Mouse (Mus musculus): ENCODE data around the gene Ceacam20.
"Not testable (repeated sequence)": the region's sequence is repeated elsewhere in the genome, so short reads cannot be mapped to it uniquely, and the experiment has no call there.

The Ceacam20 gene

DNA sequence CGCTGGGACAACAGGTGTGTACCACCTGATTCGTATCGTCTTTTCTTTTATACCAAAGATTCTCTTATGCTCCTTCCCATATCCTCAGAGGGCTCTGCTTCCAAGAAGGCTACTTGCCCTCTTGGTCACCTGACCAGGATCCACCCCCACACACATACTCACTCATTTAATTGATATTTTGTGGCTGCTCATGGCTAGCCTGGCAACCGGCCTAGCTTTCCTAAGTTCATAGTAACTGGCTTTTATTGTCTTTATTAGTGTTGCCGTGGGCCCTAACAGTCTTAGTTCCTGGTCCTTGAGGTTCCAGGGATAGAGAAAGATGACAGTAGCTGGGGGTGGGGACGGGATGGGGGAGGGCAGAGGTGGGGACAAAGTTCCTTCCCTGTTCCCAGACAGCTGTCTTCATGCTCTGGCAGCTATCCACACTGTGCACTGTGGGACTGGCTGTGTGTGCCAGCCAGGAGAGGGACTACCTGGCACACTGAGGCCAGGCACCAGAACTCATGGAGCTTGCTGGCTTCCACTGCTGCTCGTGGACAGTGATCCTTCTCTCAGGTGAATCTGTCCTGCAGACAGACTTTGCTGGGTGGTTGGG, at the start of gene Ceacam20:
Gene Ceacam20 (plus strand): TSS at position 428 of the 595 bp plus-strand sequence.
- no peak for DNase-seq (ENCODE audit: low spot score)

DNA sequence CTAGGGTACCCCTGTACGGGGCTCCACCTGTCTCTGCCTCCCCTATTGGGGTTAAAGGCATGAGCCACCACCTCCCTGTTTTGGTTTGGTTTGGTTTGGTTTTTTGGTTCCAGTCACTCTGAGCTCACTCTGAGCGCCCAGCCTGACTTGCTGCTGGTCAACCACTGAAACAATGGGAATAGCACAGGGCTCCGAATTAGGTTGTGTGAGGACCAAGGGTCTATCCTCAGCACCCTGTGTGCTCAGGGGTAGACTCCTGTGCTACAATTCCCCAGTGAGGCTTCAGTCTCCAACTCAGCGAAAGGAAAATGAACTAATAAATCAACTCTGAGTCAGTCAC, 45.1 kb upstream of the Ceacam20 start:
- DNase-seq (ENCODE audit: low spot score) = no peak

DNA sequence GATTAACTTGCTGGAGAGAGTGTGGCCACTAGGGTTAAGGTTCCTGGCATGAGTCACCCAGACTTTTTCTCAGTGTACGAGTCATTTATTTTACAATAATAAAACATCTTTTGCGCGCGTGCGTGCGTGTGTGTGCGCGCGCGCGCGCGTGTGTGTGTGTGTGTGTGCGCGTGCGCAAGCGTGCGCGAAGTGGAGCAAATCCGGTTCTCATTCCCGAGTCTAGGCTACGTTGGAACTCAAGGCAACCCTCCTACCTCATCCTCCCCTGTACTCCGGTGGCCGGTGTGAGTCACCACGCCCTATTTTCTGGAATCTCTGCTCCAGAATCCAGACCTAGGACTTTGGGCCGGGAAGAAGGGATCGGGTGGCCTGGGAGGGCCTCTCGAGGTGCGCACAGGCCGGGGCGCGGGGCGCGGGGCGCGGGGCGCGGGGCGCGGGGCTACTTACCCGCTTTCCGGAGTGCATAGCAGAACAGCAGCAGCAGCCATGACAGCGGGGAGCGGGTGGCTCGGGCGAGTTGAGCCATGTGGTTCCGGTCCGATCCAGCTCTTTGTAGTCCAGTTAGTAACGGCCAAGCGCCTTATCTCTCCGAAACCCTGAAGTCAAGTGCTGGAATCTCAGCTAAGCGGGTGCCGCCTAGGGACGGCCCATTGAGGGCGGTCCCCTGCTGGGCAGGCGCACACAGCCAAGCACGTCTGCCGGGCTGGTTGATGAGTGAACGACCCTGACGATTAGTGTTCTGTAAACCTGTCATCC, 44.5 kb upstream of the Ceacam20 start, which contains the start of gene Pvr:
Gene Pvr (minus strand): TSS at position 655 of the 756 bp plus-strand sequence.
- DNase-seq (ENCODE audit: low spot score) = no peak

DNA sequence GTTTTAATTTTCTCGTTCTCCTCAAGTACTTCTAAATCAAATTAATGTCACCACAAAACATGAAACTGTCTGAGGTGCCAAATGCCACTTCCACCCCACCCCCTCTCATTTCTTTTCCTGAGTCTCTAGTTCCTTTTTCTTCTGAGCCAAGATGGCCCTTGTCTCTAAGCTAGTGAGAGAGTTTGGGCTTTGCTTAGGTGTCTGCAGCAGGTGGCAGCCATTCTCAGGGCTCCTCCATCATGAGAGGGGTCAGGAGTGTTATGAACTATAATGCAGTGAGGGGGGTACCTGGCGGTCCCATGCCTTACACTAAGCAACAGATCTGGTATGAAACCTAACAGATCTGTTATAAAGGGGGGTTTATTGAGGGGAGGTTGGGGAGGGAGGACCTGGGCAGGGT, 41.9 kb upstream of the Ceacam20 start:
- no peak for DNase-seq (ENCODE audit: low spot score)

DNA sequence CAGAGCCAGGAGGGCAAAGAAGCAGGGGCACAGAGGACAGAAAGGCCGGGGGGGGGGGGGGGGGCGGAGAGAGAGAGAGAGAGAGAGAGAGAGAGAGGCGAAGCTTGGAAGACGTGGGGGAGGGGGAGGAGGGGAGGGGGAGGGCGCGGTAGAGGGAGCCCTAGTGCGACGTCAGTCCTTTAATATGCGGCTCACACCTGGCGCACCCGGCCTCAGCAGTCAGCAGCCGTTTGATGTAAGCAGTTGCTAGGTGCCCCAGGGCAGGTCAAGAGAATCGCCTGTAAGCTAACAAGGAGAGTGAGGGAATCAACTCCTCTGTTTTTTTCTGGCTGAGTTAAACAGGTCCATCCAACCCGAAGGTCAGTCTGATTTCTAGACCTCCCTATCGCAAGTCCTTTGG, 41.4 kb upstream of the Ceacam20 start:
- DNase-seq (ENCODE audit: low spot score) = no peak

DNA sequence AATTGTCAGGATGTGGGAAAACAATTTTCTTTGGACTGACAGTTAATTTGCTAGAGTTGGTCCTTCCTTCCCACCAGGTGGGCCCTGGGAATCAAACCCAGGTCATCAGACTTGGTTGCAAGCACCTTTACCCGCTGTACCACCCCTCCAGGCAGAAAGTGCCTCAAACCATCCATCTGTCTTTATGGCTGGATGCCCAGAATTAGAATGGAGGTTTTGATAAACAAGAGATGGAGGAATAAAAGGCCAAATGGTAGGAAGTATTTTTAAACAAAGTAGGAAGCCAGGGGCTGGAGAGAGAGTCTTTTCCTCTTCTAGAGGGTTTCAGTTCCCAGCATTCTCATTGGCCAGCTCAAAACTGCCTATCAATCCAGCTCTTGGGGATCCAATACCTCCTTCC, 39.8 kb upstream of the Ceacam20 start:
- no peak for DNase-seq (ENCODE audit: low spot score)

DNA sequence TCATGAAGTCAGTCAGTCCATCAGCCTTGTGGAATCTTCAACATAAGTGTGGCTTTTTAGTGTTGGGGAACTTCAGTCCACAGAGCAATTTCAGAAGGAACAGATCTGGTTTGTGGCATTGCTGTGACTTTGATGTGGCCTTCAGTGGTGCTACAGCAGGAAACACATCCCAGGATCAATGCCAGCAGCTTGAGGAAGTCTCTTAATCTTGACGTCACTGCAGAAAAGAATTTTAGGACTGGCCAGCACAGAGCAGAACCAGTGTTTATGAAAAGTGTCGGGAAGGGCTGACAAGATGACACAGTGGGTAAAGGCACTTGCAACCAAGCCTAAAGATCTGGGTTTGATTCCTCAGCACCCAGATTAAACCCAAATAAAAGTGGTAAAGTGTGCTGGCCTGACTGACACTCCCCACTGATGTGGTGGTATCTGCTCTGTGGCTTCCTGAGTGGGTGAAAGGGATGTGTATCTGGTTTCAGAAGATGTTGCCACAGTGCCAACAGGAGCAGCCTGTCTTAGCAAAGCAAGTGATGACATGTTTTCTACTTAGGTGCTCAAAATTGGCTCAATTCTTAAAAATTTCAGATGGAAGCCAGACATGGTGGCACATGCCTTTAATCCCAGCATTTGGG, 38.2 kb upstream of the Ceacam20 start:
- no peak for DNase-seq (ENCODE audit: low spot score)

DNA sequence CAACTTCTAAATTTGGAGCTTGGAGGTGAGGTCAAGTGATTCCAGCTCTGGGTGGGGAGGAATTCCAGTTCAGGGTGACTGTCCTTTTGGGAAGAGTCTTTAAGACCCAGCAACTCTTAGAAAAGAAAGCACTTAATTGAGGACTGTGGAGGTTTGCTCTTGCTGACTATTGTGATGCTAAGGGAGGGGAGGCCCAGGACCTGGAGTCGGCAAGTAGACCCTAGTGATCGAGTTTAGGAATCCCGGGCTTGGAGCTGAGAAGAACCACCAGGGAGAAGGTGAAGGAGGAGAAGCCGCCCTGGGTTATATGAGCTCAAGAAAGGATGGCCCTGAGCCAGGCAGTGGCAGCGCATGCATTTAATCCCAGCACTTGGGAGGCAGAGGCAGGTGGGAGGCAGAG, 36.7 kb upstream of the Ceacam20 start:
- no peak for DNase-seq (ENCODE audit: low spot score)

DNA sequence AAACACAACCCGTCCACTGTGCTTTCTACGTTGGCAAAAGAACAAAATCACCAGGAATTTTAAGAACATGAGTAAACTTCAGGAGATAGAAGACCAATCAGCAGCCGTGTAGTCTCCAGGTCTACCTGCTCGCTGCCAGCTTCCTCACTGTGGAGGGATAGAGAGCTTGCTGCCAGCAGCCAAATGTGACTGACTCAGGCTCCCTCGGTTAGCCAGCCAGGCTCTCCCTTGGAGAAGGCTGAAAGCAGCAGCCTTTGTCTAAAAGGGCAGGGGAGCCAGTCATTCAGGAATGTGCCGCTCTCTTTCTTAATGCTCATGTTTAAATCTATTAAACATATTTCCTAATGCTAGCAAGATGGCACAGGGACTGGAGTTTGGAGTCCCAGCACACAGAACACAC, 34.7 kb upstream of the Ceacam20 start:
- not testable (repeated sequence) for DNase-seq (ENCODE audit: low spot score)

DNA sequence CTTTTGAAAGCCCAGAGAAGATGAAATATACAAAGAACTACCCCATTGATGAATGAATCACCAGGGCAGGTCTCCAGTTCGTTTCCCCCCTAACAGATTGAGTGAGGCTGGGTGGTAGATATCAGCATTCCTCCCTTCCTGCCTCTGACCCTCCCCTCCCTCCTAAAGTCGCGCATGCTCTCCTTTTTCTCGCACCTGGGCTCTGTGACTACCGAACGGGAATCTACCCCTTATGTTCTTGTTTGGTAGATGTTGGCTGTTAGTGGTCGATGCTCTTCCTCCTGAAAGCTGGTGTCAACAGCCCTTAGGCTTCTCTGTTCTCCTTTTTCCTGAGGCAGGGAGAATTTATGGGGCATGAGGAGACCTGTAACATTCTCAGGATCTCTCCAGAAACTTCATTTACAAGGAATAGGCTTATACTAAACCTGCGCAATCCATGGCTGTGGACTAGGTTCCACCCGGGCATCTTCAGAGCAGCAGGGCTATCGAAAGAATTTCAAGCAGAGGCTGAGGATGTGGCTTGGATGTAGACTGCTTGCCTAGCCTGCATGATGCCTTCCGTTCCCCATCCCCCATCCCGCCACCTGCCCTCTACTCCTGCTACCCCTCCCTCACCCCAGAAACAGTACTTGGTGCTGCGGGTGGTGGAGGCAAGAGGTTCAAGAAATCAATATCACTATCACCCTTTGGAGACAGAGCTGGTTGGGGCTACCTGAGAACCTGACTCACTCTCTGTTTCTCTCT, 32.9 kb upstream of the Ceacam20 start:
- no peak for DNase-seq (ENCODE audit: low spot score)

DNA sequence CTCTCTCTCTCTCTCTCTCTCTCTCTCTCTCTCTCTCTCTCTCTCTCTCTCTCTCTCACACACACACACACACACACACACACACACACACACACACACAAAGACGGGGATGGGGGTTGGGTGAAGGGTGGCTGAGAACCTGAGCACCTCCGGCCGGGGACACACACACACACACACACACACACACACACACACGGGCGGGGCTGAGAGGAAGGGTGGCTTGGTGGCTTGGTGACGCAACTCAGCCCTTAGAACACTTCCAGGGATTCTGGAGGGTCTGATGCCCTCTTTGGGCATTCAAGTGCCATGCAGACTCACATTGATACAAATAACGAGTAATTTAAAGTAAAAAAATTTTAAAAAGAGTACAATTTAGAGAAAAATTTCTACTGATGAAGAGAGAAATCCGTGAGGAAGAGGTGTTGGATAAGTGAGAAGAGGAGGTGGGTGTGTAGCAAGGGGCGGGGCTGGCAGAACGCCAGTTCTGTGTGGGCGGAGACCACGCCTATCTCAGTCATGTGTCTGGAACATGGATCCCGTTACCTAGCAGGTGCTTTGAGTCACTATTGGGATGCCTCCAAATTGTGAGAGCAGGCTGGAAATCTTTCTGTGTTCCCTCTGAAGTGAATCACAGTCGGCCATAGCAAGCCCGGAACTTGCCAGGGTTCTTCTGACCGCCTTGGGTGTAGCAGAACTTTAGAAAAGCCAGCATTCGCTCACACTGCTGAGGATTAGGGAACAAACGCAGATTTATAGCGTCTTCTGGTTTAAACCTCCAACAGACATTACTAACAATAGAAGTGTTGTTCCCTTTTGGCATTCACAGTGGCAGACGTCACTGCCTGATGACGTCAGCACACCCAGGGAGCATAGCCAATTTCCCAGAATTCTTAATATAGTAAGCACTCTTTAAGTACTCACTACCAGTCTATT, 32.1 kb upstream of the Ceacam20 start:
- DNase-seq (ENCODE audit: low spot score) = no peak

DNA sequence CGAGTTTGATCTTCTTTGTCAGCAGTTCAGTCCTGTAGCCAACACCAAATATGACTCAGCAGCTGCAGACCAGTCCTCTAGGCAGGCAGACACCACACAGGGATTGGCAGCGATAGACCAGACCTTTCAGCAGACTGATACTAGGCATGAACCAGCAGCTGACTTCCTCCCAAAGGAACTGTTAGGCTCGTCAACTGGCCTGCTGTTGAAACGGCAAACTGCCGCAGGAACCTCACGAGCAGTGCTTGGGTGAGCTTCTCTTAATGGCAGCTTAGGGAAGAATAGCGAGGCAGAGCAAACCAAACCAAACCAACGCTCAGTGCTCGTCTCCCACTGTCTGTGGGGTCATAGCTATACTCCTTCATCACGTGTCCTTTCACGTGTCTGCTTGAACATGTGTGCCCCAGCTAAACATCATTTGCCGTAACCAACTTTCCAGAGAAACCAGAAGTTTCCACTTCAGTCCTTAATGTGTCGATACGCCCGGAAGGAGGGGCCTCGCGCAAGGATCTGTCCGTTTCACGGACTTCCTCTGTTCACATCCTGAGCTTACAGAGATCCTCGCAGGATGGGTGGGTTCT, 30.0 kb upstream of the Ceacam20 start:
- DNase-seq (ENCODE audit: low spot score) = no peak

DNA sequence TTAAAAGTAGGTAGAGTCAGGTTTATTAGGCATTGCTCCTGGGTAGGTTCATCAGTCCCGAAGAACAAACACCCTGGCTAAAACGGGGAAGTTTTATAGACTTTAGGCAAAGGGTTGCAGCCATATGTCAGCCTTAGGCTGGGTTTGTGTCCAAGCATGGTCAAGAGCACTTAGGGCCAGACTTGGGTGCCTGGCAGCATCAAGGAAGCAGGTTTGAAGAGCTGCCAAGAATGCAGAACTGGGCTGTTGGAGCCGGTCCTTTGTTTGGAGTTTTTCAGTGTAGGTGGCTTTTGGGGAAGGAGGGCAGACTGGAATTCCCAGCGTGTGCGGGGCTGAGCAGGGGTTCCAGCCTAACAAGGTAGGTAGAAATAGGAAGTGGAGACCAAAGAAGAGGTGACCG, 29.3 kb upstream of the Ceacam20 start:
- no peak for DNase-seq (ENCODE audit: low spot score)

DNA sequence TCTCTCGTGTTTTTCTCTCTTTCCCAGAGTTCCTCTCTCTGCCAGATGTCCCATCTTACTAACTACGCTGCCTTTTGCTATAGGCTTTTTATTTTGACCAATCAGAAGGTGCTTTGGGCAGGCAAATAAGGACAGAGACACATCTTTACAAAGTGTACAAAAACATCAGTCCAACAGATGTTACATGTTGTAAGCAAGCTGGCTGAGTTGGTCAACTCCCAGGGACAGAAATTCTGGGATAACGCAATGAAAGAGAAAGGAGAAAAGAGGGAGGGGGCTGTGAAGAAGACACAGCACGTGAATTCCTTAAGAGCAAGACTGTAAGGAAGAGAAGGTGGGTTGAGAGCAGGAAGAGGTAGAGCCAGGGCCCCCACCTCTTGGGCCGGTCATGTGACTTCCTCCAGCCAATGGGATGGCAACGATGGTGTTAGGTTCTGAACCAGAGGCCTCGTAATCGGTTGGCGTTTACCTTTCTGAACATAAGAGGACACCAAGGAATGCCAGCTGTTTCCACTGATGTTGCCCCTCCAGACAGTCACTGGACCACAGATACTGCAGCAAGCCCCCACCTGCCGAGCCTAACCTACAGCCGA, 27.9 kb upstream of the Ceacam20 start:
- DNase-seq (ENCODE audit: low spot score) = no peak

DNA sequence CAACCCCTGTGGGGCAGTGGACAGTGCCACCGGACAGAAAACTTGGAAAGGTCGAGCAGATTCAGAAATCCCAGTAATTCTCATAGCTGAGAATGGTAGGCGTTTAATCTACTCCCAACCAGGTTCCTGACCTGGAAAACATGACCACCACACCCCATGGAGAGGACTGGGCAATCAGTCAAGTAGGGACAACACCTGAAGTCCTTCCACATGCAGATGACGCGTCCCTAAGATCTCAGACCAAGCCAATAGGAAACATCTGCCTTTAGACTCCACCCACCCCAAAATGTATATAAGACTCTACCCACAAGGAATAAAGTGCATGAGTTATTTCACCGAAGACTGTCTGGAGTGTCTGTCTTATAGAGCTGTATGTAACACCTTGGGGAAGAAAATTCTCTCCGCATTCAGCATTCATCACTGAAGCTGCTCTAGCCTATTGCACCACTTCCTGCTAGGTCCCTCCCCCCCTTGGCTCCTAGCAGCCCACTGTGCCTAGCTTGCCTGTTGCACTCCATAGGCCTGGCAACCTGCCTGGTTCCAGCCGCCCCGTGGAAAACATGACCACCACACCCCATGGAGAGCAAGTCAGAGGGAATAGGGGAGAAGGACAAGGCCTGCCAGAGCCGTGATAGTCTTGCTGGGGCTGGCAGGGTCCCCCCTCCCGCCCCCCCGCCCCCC, 25.5 kb upstream of the Ceacam20 start:
- no peak for DNase-seq (ENCODE audit: low spot score)

DNA sequence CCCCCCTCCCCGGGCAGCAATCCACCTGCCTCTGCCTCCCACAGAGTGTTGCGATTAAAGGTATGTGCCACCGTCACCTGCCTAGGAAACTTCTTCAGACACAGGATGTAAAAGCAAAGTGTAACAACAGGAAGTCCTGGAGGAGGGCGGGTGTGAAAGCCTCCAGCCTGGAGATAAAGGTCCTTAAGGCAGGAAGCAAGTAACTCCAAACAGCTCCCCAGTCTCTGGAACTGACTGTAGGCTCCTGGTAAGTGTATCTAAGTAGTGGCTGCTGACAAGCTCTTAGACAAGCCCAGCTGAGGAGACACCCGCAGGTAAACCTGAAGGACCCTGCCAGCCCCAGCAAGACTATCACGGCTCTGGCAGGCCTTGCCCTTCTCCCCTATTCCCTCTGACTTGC, 25.0 kb upstream of the Ceacam20 start:
- no peak for DNase-seq (ENCODE audit: low spot score)

DNA sequence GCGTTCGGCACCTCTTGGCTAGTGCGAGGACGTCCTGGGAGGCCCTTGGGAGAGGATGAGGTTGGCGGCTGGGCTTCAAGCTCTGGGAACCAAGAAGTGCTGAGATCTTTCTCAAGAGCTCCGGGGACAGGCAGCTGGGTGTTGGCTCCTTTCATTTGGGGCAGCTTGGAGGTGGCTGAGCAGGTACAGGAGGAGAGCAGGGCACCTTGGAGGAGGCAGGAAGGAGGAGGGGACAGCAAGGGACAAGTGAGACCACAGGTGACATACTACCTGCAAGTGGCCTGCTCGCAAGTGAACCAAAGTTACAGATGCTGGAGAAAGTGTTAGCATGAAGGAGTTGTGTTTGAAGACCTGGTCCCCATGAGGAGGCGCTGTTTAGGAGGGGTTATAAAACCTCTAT, 20.5 kb upstream of the Ceacam20 start:
- no peak for DNase-seq (ENCODE audit: low spot score)

DNA sequence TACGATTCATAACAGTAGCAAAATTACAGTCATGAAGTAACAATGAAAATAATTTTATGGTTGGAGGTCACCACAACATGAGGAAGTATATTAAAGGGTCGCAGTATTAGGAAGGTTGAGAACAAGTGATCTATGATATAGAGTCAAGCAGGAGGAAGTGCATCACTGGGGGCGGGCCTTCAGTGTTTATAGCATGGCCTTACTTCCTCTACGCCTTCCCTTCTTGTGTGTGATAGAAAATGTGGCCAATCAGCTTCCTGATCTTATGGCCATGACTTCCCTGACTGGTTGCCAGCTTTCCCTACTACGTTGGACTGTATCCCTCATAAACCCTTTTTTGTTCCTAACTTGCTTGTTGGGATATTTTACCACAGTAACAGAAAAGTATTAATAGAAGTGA, 20.0 kb upstream of the Ceacam20 start:
- DNase-seq (ENCODE audit: low spot score) = no peak

DNA sequence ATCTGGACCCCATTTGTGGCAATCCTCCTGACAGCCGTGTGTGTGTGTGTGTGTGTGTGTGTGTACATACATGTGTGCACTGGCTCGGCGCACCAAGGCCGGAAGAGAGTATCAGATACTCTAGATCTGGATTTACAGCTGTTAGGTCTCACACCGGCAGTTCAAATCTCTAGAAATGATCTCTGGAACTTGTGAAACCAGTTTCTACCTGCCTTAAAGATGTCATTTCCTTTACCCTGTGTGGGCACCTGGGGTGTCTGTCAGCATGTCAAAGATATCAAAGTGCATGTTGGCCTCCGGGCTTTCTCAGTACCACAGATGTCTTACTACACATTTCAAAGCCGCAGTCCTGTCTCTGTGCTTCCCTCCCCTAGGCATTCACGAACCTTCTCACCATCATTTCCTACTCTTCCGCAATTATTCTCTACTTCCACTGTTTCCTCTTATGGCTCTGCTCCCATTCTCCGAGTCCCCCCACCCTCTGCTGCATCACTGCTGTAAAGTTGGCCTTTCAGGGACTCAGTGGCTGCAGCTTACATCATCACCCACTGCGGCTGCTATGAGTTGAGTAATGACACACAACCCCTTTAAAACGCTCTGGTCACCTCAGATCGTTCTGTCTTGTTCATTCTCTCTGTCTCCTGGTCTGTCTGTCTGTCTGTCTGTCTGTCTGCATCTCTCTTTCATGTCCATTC, 19.2 kb upstream of the Ceacam20 start:
- DNase-seq (ENCODE audit: low spot score) = no peak

DNA sequence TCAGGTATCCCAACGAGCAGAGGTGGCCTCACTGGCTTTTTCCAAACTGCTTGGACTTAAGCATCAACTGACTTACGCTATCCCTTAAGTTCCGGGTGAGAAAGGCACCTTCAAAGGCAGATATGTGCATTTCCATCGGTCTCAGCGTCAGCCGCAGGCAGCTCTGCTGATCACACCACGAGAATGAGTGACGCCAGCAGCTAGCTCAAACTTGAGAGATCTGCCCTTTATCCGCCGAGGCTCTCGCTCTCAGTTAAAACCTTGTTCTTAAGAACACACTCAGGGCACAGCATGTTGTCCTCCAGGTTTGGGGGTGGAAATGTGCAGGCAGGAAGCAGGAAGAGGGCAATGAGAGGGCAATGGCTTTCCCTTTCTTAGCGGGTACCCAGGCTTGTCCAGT, 16.3 kb upstream of the Ceacam20 start:
- no peak for DNase-seq (ENCODE audit: low spot score)

Data from spleen, adult 12 weeks (tissue).